Comparison of ENCODE assay signal across 9 mouse cellular contexts in the genomic region with DNA sequence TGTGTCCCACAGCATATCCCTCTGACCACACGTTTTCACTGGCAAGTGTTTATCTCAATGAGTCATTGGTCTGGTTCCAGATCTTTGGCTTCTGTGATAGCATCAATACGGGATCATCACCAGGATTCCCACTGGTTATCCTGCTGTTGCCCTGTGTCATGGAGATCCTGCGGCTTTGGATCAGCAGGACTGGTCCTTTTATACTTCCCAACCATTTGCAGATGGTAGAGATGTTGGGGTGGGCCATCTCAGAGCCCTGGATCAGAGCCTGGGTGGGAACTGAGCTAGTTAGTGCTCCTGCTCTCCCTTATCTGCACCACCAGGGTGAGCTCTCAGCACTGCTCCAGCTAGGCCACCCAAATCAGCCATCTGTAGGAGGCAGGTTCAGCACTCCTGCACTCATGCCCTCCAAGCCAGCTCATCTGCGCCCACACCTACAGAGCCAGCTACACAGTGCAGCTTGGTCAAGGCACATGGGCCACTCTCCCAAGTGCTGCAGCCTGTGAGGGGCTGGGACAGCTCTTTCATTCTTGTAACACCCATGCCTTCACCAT. TPM values are rescaled to one million over a fixed set of nuclear protein-coding genes. Genes with fewer than 3 reads are reported as not detected.
A peak's percentile ranks its signal among the peaks of the same experiment; 100 is the strongest.
DNase-seq lines count a peak whose midpoint lies in the region; ATAC-seq lines count a peak whose summit lies in the region.
"Had no signal": no experiment of that assay in that cellular context is flagged by ENCODE, and none has a peak within 500 bp of the region (broad histone marks: within the 10 kb centered on the region; RNA-seq: fewer than 3 reads in every experiment).

No protein-coding gene starts in this region.

- H3K27ac ChIP-seq in kidney, embryonic 15.5 days, result no peak overlapping the region
- no peak overlapping the region for H3K27ac ChIP-seq in stomach, embryonic 16.5 days (ENCODE audit: low read length)
- H3K27ac ChIP-seq: neural tube, embryonic 12.5 days had no signal

- H3K9ac ChIP-seq in kidney, embryonic 15.5 days, result no peak overlapping the region
- H3K9ac ChIP-seq in stomach, embryonic 16.5 days (ENCODE audit: low read length), result no peak overlapping the region
- H3K9ac ChIP-seq: neural tube, embryonic 12.5 days had no signal

- 65% methylated on average over 4 of the region's 4 CpGs for WGBS in kidney, embryonic 15.5 days
- 50% methylated on average over 4 of the region's 4 CpGs for WGBS in stomach, embryonic 16.5 days

- H3K9me3 ChIP-seq in kidney, embryonic 15.5 days (replicated peaks), result no peaks in the 10 kb centered on the region
- H3K9me3 ChIP-seq in stomach, embryonic 16.5 days (replicated peaks; ENCODE audit: control insufficient read depth, low read length), result no peaks in the 10 kb centered on the region
- H3K9me3 ChIP-seq: neural tube, embryonic 12.5 days had no signal

- H3K36me3 ChIP-seq in kidney, embryonic 15.5 days, result no peaks in the 10 kb centered on the region
- no peaks in the 10 kb centered on the region for H3K36me3 ChIP-seq in stomach, embryonic 16.5 days (ENCODE audit: control insufficient read depth, insufficient read depth, low read length)
- H3K36me3 ChIP-seq: neural tube, embryonic 12.5 days had no signal

- ATAC-seq in kidney, embryonic 15.5 days (replicated peaks; ENCODE audit: low FRiP score), result peak; percentile 46; the same call in 1 of the 2 replicates
- peak; percentile 47; the same call in 1 of the 2 replicates for ATAC-seq in stomach, embryonic 16.5 days (ENCODE audit: insufficient read depth, low FRiP score)

- no peaks in the 10 kb centered on the region for H3K27me3 ChIP-seq in kidney, embryonic 15.5 days
- no peaks in the 10 kb centered on the region for H3K27me3 ChIP-seq in stomach, embryonic 16.5 days (ENCODE audit: control insufficient read depth, insufficient read depth, low read length)
- H3K27me3 ChIP-seq: neural tube, embryonic 12.5 days had no signal

- no peaks in the 10 kb centered on the region for H3K4me1 ChIP-seq in kidney, embryonic 15.5 days
- H3K4me1 ChIP-seq in stomach, embryonic 16.5 days (ENCODE audit: control insufficient read depth, insufficient read depth, low read length), result peaks cover 5% of the 10 kb centered on the region; the same call in 1 of the 2 replicates
- H3K4me1 ChIP-seq: neural tube, embryonic 12.5 days had no signal

- no peak overlapping the region for H3K4me3 ChIP-seq in kidney, embryonic 15.5 days (replicated peaks)
- no peak overlapping the region for H3K4me3 ChIP-seq in stomach, embryonic 16.5 days (replicated peaks; ENCODE audit: low read length)
- H3K4me3 ChIP-seq: neural tube, embryonic 12.5 days had no signal

- DNase-seq in embryo, embryonic 10 days (ENCODE audit: low spot score), result peak; percentile 34
- no peak for DNase-seq in embryo, embryonic 9.5 days (ENCODE audit: extremely low spot score)
- DNase-seq in retina, embryonic 14.5 days (ENCODE audit: low spot score), result peak; percentile 29
- DNase-seq in retina, postnatal 1 day, result no peak
- DNase-seq in frontal cortex, postnatal 14 days (ENCODE audit: low spot score in 2 of 2), result no peak
- DNase-seq in urinary bladder, postnatal 4 days (ENCODE audit: low spot score in 2 of 2), result no peak

- H3K4me2 ChIP-seq in kidney, embryonic 15.5 days, result no peak overlapping the region
- no peak overlapping the region for H3K4me2 ChIP-seq in stomach, embryonic 16.5 days (ENCODE audit: low read depth, low read length)
- H3K4me2 ChIP-seq: neural tube, embryonic 12.5 days had no signal

RNA-seq across cellular contexts. Expression of gene Zfp618, which starts 21.0 kb away (rescaled TPM):
- polyA plus RNA-seq in kidney, embryonic 15.5 days (2015; fragmentation: Nextera tagmentation; extraction: Ambion mirVana), result 35.2 and 39.5 TPM in 2 replicates
- polyA plus RNA-seq in stomach, embryonic 16.5 days (2015; fragmentation: Nextera tagmentation; extraction: Ambion mirVana), result 23.1 and 24.0 TPM in 2 replicates

Comparison
In these comparisons a context has a peak if more than half of its experiments do, and no peak if none do; other contexts are left out.
1. DNase-seq: peak in embryo, embryonic 10 days (single experiment) and retina, embryonic 14.5 days (single experiment); none in embryo, embryonic 9.5 days (single experiment), retina, postnatal 1 day (single experiment), frontal cortex, postnatal 14 days (0 of 2) and urinary bladder, postnatal 4 days (0 of 2).